Mouse (Mus musculus): Measurements from ENCODE around the gene Rab22a. TPM values are rescaled to one million over a fixed set of nuclear protein-coding genes. Genes with fewer than 3 reads are reported as not detected.
A peak's percentile ranks its signal among the peaks of the same experiment; 100 is the strongest.
"Not testable (repeated sequence)": the region's sequence is repeated elsewhere in the genome, so short reads cannot be mapped to it uniquely, and the experiment has no call there.

The Rab22a gene
- polyA plus RNA-seq, 1 experiment from 2014 or later = 14.0 TPM

DNA sequence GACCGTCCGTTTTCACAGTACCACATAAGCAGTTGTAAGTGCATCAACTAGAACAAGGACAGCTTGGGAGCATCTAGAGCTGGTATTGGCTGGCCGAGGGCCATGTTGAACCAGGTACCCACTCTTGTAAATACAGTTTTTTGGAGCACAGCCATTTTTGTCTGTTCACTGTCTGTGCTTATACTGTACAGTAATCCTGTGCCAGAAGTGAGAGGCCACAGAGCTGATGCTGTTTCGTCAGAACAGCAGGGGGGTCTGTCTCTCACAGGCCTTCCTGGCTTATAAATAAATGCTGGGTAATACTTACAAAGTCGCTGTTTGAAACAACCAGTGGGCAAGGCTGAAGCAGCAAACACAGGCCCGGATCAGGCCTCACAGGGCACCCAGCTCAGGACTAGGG, 32.2 kb downstream of the Rab22a start:
- Histone ChIP-seq H3K27ac (ENCODE audit: low read depth) (no peak overlapping the region), H3K4me1 (ENCODE audit: insufficient read depth) (no peaks in the 10 kb centered on the region), H3K4me3 (ENCODE audit: low read depth, low read length) (no peak overlapping the region), H3K4me2 (ENCODE audit: low read depth, low read length) (no peak overlapping the region), H3K9me3 (ENCODE audit: low read length) (no peaks in the 10 kb centered on the region), H3K9ac (replicated peaks) (no peak overlapping the region), H3K36me3 (replicated peaks; ENCODE audit: insufficient read depth, low read length) (peaks cover 36% of the 10 kb centered on the region), H3K27me3 (ENCODE audit: insufficient read depth, low read length) (no peaks in the 10 kb centered on the region)
- 88% methylated on average over 6 of the region's 6 CpGs for WGBS (ENCODE audit: insufficient replicate concordance)
- no peak for ATAC-seq
- DNase-seq = no peak
- no peak for TF ChIP-seq EP300 (IDR thresholded peaks at IDR 0.05; ENCODE audit: low read depth)
- TF ChIP-seq CTCF (IDR thresholded peaks at IDR 0.05; ENCODE audit: low read depth) = no peak

GRCm38 (mm10) chr2:173692693-173693092, 33.1 kb downstream of the Rab22a start:
- no peak for TF ChIP-seq EP300 (IDR thresholded peaks at IDR 0.05; ENCODE audit: low read depth)
- TF ChIP-seq CTCF (IDR thresholded peaks at IDR 0.05; ENCODE audit: low read depth) = no peak
- no peak overlapping the region for H3K9ac ChIP-seq (replicated peaks)
- DNase-seq = no peak
- H3K4me3 ChIP-seq (ENCODE audit: low read depth, low read length) = no peak overlapping the region
- no peaks in the 10 kb centered on the region for H3K27me3 ChIP-seq (ENCODE audit: insufficient read depth, low read length)
- H3K4me2 ChIP-seq (ENCODE audit: low read depth, low read length) = no peak overlapping the region
- H3K27ac ChIP-seq (ENCODE audit: low read depth) = no peak overlapping the region
- H3K9me3 ChIP-seq (ENCODE audit: low read length) = no peaks in the 10 kb centered on the region
- no peaks in the 10 kb centered on the region for H3K4me1 ChIP-seq (ENCODE audit: insufficient read depth)
- H3K36me3 ChIP-seq (replicated peaks; ENCODE audit: insufficient read depth, low read length) = peaks cover 45% of the 10 kb centered on the region
- ATAC-seq = no peak
- WGBS (ENCODE audit: insufficient replicate concordance) = 86% methylated on average over 2 of the region's 2 CpGs

- Histone ChIP-seq H3K27ac (ENCODE audit: low read depth) (no peak overlapping the region), H3K9me3 (ENCODE audit: low read length) (no peaks in the 10 kb centered on the region), H3K4me3 (ENCODE audit: low read depth, low read length) (no peak overlapping the region), H3K27me3 (ENCODE audit: insufficient read depth, low read length) (no peaks in the 10 kb centered on the region), H3K36me3 (replicated peaks; ENCODE audit: insufficient read depth, low read length) (peaks cover 54% of the 10 kb centered on the region), H3K4me2 (ENCODE audit: low read depth, low read length) (no peak overlapping the region), H3K4me1 (ENCODE audit: insufficient read depth) (no peaks in the 10 kb centered on the region), H3K9ac (replicated peaks) (no peak overlapping the region)
- no peak for DNase-seq
- 86% methylated on average over 3 of the region's 3 CpGs for WGBS (ENCODE audit: insufficient replicate concordance)
- no peak for ATAC-seq
- no peak for TF ChIP-seq CTCF (IDR thresholded peaks at IDR 0.05; ENCODE audit: low read depth)
- no peak for TF ChIP-seq EP300 (IDR thresholded peaks at IDR 0.05; ENCODE audit: low read depth)
Measured at GRCm38 (mm10) chr2:173698850-173699249, 39.3 kb downstream of the Rab22a start.

- ATAC-seq (no peak), DNase-seq (no peak)
- Histone ChIP-seq H3K4me1 (ENCODE audit: insufficient read depth) (no peaks in the 10 kb centered on the region), H3K27me3 (ENCODE audit: insufficient read depth, low read length) (no peaks in the 10 kb centered on the region), H3K9ac (replicated peaks) (no peak overlapping the region), H3K36me3 (replicated peaks; ENCODE audit: insufficient read depth, low read length) (peaks cover 38% of the 10 kb centered on the region), H3K9me3 (ENCODE audit: low read length) (no peaks in the 10 kb centered on the region), H3K4me2 (ENCODE audit: low read depth, low read length) (no peak overlapping the region), H3K4me3 (ENCODE audit: low read depth, low read length) (no peak overlapping the region), H3K27ac (ENCODE audit: low read depth) (peak overlapping the region; percentile 39; the same call in 1 of the 2 replicates)
- WGBS (ENCODE audit: insufficient replicate concordance) = 76% methylated on average over 16 of the region's 16 CpGs
- TF ChIP-seq CTCF (IDR thresholded peaks at IDR 0.05; ENCODE audit: low read depth) = no peak
- no peak for TF ChIP-seq EP300 (IDR thresholded peaks at IDR 0.05; ENCODE audit: low read depth)
Measured at GRCm38 (mm10) chr2:173702096-173702866, 42.7 kb downstream of the Rab22a start.

DNA sequence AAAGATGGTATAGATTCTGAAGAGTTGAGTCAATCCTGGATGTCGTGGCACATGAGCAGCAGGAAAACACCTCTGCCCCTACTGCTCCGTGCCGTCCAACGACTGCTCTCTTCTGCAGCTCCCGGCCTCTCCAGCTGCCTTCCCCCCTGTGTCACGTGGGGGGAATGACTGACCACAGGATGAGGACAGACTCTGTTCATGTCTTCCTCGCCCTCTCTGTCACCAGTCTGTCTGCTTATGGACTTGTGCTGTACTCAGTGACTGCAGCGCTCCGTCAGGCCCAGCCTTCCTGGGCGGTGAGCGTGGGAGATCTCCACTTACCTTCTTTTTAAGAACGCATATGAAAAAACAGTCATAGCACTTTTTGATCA, 43.3 kb downstream of the Rab22a start:
- H3K27ac ChIP-seq (ENCODE audit: low read depth) = no peak overlapping the region
- H3K9ac ChIP-seq (replicated peaks) = no peak overlapping the region
- 82% methylated on average over 12 of the region's 12 CpGs for WGBS (ENCODE audit: insufficient replicate concordance)
- ATAC-seq (no peak), DNase-seq (no peak)
- H3K36me3 ChIP-seq (replicated peaks; ENCODE audit: insufficient read depth, low read length) = peaks cover 33% of the 10 kb centered on the region
- no peak overlapping the region for H3K4me3 ChIP-seq (ENCODE audit: low read depth, low read length)
- no peaks in the 10 kb centered on the region for H3K27me3 ChIP-seq (ENCODE audit: insufficient read depth, low read length)
- no peaks in the 10 kb centered on the region for H3K9me3 ChIP-seq (ENCODE audit: low read length)
- no peaks in the 10 kb centered on the region for H3K4me1 ChIP-seq (ENCODE audit: insufficient read depth)
- no peak for TF ChIP-seq CTCF (IDR thresholded peaks at IDR 0.05; ENCODE audit: low read depth)
- TF ChIP-seq EP300 (IDR thresholded peaks at IDR 0.05; ENCODE audit: low read depth) = no peak
- no peak overlapping the region for H3K4me2 ChIP-seq (ENCODE audit: low read depth, low read length)

DNA sequence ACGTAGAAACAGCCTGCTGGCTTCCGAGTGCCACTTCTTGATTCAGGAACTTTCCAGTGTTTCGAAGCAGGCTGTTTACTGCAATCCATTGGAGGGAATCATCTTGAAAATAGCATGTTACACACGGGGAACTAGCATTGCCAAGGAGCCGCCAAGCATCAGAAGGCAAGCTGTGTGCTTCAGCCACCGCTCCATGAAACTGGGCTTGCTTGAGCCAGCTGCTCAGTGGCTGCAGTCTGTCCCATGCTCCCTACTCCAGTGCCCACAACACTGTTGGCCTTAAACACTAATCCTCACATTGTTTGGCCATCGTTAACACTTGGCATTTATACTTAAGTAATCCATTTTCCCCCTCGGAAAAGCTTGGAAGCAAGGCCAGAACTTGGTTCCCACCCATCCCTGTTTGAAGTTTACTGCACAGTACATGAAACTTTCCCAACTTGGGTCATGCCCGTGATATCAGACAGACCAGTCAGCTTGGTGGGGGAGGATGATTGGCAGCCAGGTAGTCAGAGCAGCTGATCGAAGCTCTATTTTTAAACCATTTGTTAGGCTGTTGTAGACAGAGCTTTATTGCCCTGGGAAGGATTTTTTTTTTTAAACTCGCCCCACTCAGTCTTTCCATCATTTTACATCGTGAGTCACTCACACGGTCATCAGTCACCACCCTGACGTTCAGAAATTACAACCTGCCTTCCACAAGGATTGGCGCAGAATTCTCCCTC, 46.4 kb downstream of the Rab22a start:
- TF ChIP-seq EP300 (IDR thresholded peaks at IDR 0.05; ENCODE audit: low read depth) (no peak), CTCF (IDR thresholded peaks at IDR 0.05; ENCODE audit: low read depth) (no peak)
- no peak for ATAC-seq
- WGBS (ENCODE audit: insufficient replicate concordance) = 89% methylated on average over 15 of the region's 15 CpGs

DNA sequence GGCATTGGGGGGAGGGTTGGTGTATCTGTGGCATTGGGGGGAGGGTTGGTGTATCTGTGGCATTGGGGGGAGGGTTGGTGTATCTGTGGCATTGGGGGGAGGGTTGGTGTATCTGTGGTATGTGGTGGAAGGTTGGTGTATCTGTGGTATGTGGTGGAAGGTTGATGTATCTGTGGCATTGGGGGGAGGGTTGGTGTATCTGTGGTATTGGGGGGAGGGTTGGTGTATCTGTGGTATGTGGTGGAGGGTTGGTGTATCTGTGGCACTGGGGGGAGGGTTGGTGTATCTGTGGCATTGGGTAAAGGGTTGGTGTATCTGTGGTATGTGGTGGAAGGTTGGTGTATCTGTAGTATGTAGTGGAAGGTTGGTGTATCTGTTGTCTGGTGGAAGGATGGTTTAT, 48.1 kb downstream of the Rab22a start:
- not testable (repeated sequence) for H3K4me2 ChIP-seq (ENCODE audit: low read depth, low read length)

More for the DNA sequence above, 46.4 kb downstream of the Rab22a start:
- Histone ChIP-seq H3K4me3 (ENCODE audit: low read depth, low read length) (no peak overlapping the region), H3K9me3 (ENCODE audit: low read length) (no peaks in the 10 kb centered on the region), H3K36me3 (replicated peaks; ENCODE audit: insufficient read depth, low read length) (peaks cover 22% of the 10 kb centered on the region), H3K4me1 (ENCODE audit: insufficient read depth) (no peaks in the 10 kb centered on the region), H3K4me2 (ENCODE audit: low read depth, low read length) (no peak overlapping the region), H3K9ac (replicated peaks) (no peak overlapping the region), H3K27me3 (ENCODE audit: insufficient read depth, low read length) (no peaks in the 10 kb centered on the region), H3K27ac (ENCODE audit: low read depth) (no peak overlapping the region)
- DNase-seq = no peak

More for the DNA sequence above, 48.1 kb downstream of the Rab22a start:
- H3K27me3 ChIP-seq (ENCODE audit: insufficient read depth, low read length); H3K27ac ChIP-seq (ENCODE audit: low read depth); H3K9ac ChIP-seq (replicated peaks); H3K4me3 ChIP-seq (ENCODE audit: low read depth, low read length); H3K4me1 ChIP-seq (ENCODE audit: insufficient read depth); H3K9me3 ChIP-seq (ENCODE audit: low read length); ATAC-seq; DNase-seq: not testable (repeated sequence)
- H3K36me3 ChIP-seq (replicated peaks; ENCODE audit: insufficient read depth, low read length) = peaks cover 15% of the 10 kb centered on the region; the same call in 1 of the 2 replicates

All from liver, postnatal 0 days (tissue).